Mouse (Mus musculus) lung, postnatal 0 days (tissue): ENCODE results near the gene Nfia.

Experiments
- CTCF ChIP-seq: IDR thresholded peaks from 2 replicates; pipeline ENCODE4 v1.5.1; 2016; ENCODE audit warnings: antibody characterized with exemption, mild to moderate bottlenecking
- EP300 ChIP-seq: IDR thresholded peaks from 2 replicates; pipeline ENCODE4 v1.6.1; 2016; ENCODE audit warnings: antibody characterized with exemption, mild to moderate bottlenecking, control low read depth

DNA sequence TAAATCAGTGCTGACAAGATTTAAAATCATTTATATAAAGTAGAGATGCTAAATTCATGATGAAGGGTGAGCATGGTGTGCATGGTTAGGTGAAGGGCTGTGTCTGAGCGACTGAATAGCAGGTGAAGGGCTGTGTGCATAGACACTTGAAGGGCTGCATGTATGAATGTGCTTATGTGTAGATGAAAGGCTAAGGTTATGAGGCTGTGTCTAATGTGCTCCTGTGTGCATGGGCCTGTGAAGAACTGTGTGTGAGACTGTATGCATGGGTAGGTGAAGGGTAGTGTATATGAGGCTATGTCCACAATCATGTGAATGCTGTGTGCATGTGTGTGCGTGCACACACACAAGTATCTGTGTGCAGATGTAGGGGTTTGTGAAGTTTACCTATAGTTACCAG lies 34.4 kb downstream of the Nfia start:
- TF ChIP-seq CTCF (no peak), EP300 (no peak)
